Mouse (Mus musculus): Measurements from ENCODE around the gene Mamdc2. TPM values are rescaled to one million over a fixed set of nuclear protein-coding genes. Genes with fewer than 3 reads are reported as not detected.

The Mamdc2 gene
- total and polyA plus RNA-seq, 3 experiments: not detected

DNA sequence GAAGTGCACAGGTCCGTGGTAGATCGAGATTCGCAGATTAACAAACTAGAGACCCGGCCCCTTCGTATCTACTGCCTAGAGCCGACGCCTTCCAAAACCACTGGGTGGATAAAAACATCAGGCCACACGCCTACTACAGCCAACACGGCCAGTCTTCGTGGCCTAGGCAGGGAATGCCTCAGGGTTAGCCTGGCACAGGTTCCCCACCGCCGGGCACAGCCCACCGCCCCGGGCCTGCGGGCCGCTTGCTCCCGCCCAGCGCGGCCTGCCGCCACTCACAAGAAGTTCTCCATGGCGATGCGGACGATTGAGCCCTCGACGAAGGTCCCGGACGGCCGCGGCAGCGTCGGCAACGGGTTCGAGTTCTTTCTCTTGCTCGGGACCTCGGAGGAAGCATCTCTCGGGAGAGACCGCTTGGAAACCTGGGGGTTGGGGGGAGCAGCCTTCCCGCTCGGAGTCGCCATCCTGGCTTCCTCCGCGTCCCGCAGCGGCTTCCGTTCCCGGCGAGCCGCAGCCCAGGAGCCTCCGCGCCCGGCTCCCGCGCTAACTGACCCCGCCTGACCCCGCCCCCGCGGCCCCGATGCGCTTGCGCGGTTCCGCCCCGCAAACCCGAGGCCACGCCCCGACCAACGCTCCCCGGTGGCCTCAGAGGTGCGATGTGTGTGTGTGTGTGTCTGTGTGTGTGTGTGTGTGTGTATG lies 174.7 kb downstream of the Mamdc2 start, which contains the start of gene Smc5:
Smc5 (minus strand) TSS at position 543 of the 699 bp plus-strand sequence.
- Histone ChIP-seq H3K79me2 (ENCODE audit: control insufficient read depth, insufficient read depth, low read length, poor library complexity) (peaks cover 27% of the 10 kb centered on the region), H3K4me1 (ENCODE audit: control insufficient read depth in 1 of 2, insufficient read depth in 2 of 2, low read length in 2 of 2) (peaks cover 0 to 4% of the 10 kb centered on the region in 2 experiments; a peak in 3 of 4 replicates), H3K36me3 (ENCODE audit: control insufficient read depth in 1 of 2, insufficient read depth in 2 of 2, low read length in 2 of 2) (peaks cover under 1 to 9% of the 10 kb centered on the region in 2 experiments; a peak in 3 of 4 replicates), H3K27me3 (ENCODE audit: control insufficient read depth in 1 of 2, insufficient read depth in 2 of 2, low read length in 2 of 2) (no peaks in the 10 kb centered on the region), H3K9me3 (replicated peaks; ENCODE audit: insufficient read depth, low read length) (no peaks in the 10 kb centered on the region), H3K9ac (ENCODE audit: control insufficient read depth, low read depth, low read length, poor library complexity, severe bottlenecking) (peak within 1 kb of the TSS; percentile 100), H3K27ac (ENCODE audit: control insufficient read depth, low read depth, low read length) (peak within 1 kb of the TSS; percentile 76), H3K4me3 (ENCODE audit: control insufficient read depth in 1 of 2, insufficient read depth in 1 of 2, low read depth in 2 of 2, low read length in 2 of 2) (peak within 1 kb of the TSS; percentile 93 to 100)
- peak; percentile 82 to 83 for TF ChIP-seq POLR2A (IDR thresholded peaks at IDR 0.05; ENCODE audit: control insufficient read depth in 1 of 2, insufficient read depth in 1 of 2, low read depth in 1 of 2, low read length in 2 of 2, poor library complexity in 1 of 2)
- TF ChIP-seq UBTF (IDR thresholded peaks at IDR 0.05; ENCODE audit: borderline replicate concordance, insufficient read depth, low read depth, low read length): no peak
- TF ChIP-seq ZC3H11A (IDR thresholded peaks at IDR 0.05; ENCODE audit: low read depth, low read length): no peak
- TF ChIP-seq E2F4 (IDR thresholded peaks at IDR 0.05; ENCODE audit: borderline replicate concordance, low read depth, low read length): no peak
- no peak for TF ChIP-seq POLR2AphosphoS2 (IDR thresholded peaks at IDR 0.05; ENCODE audit: low read length)
- TF ChIP-seq NRF1 (IDR thresholded peaks at IDR 0.05; ENCODE audit: insufficient read depth, low read depth, low read length, poor library complexity, severe bottlenecking): peak; percentile 76
- no peak for TF ChIP-seq CHD2 (IDR thresholded peaks at IDR 0.05; ENCODE audit: low read length)
- no peak for TF ChIP-seq RAD21 (IDR thresholded peaks at IDR 0.05; ENCODE audit: low read depth, low read length)
- TF ChIP-seq USF1 (IDR thresholded peaks at IDR 0.05; ENCODE audit: low read depth, low read length): no peak
- no peak for TF ChIP-seq MXI1 (IDR thresholded peaks at IDR 0.05; ENCODE audit: low read depth, low read length)
- peak; percentile 82 for TF ChIP-seq NELFE (IDR thresholded peaks at IDR 0.05; ENCODE audit: low read depth, low read length)
- peak; percentile 51 for TF ChIP-seq HCFC1 (IDR thresholded peaks at IDR 0.05; ENCODE audit: low read depth, low read length)
- peak; percentile 32; the same call in 1 of the 2 replicates for TF ChIP-seq SIN3A (IDR thresholded peaks at IDR 0.05; ENCODE audit: low read length)
- TF ChIP-seq TBP (IDR thresholded peaks at IDR 0.05; ENCODE audit: low read depth, low read length): 0 out of 2 replicates have a peak, but pooled peaks have one; percentile 19
- no peak for TF ChIP-seq MAZ (IDR thresholded peaks at IDR 0.05; ENCODE audit: low read depth, low read length)
- no peak for TF ChIP-seq RCOR1 (IDR thresholded peaks at IDR 0.05; ENCODE audit: low read depth, low read length)
- TF ChIP-seq CTCF (IDR thresholded peaks at IDR 0.05 in 2 of 3, conservative IDR thresholded peaks at IDR 0.05 in 1 of 3; ENCODE audit: control insufficient read depth in 1 of 3, insufficient read depth in 1 of 3, low read depth in 2 of 3, low read length in 3 of 3, poor library complexity in 1 of 3, severe bottlenecking in 1 of 3): no peak
- no peak for TF ChIP-seq MAFK (IDR thresholded peaks at IDR 0.05; ENCODE audit: borderline replicate concordance, low read depth, low read length)
- DNase-seq (ENCODE audit: low read depth, low spot score): peak; percentile 90

DNA sequence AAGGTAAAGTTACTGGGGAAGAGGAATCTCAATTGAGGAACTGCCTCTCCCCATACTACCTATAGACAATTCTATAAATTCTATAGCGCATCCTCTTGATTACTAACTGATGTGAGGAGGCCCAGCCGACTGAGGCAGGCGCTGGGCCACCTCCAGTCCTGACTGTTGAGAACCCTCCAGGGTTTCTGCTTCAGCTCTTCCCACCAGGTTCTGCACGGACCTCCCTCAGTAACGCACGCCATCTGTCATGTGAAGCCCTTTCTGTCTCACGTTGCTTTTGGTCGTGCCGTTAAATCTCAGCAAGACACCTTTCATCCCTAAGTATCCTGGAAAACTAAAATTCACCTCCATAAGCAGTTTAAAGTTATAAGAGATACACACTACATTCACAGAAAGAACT lies 191.5 kb downstream of the Mamdc2 start:
- no peaks in the 10 kb centered on the region for H3K27me3 ChIP-seq (ENCODE audit: control insufficient read depth in 1 of 2, insufficient read depth in 2 of 2, low read length in 2 of 2)
- DNase-seq (ENCODE audit: low read depth, low spot score): no peak
- H3K9me3 ChIP-seq (replicated peaks; ENCODE audit: insufficient read depth, low read length): no peaks in the 10 kb centered on the region
- no peak overlapping the region for H3K4me3 ChIP-seq (ENCODE audit: control insufficient read depth in 1 of 2, insufficient read depth in 1 of 2, low read depth in 2 of 2, low read length in 2 of 2)
- H3K79me2 ChIP-seq (ENCODE audit: control insufficient read depth, insufficient read depth, low read length, poor library complexity): no peaks in the 10 kb centered on the region; the same call in 1 of the 2 replicates
- no peak overlapping the region for H3K27ac ChIP-seq (ENCODE audit: control insufficient read depth, low read depth, low read length)
- no peak overlapping the region for H3K9ac ChIP-seq (ENCODE audit: control insufficient read depth, low read depth, low read length, poor library complexity, severe bottlenecking)
- TF ChIP-seq ELF1 (IDR thresholded peaks at IDR 0.05; ENCODE audit: low read depth, low read length) (no peak), CHD1 (IDR thresholded peaks at IDR 0.05; ENCODE audit: low read depth, low read length) (no peak), BHLHE40 (IDR thresholded peaks at IDR 0.05; ENCODE audit: borderline replicate concordance, low read depth, low read length) (no peak), ZNF384 (IDR thresholded peaks at IDR 0.05; ENCODE audit: low read depth, low read length) (no peak), RAD21 (IDR thresholded peaks at IDR 0.05; ENCODE audit: low read depth, low read length) (no peak), MAX (IDR thresholded peaks at IDR 0.05; ENCODE audit: low read length) (no peak), NELFE (IDR thresholded peaks at IDR 0.05; ENCODE audit: low read depth, low read length) (no peak), GABPA (IDR thresholded peaks at IDR 0.05; ENCODE audit: low read depth, low read length) (no peak), KAT2A (conservative IDR thresholded peaks at IDR 0.05; ENCODE audit: low read depth, low read length) (no peak)
- H3K4me1 ChIP-seq (ENCODE audit: control insufficient read depth in 1 of 2, insufficient read depth in 2 of 2, low read length in 2 of 2): no peaks in the 10 kb centered on the region
- H3K36me3 ChIP-seq (ENCODE audit: control insufficient read depth in 1 of 2, insufficient read depth in 2 of 2, low read length in 2 of 2): peaks cover 0 to 44% of the 10 kb centered on the region in 2 experiments; a peak in 2 of 4 replicates

Data from MEL (cell line).